Mouse (Mus musculus) small intestine, adult 2 months (tissue): ENCODE results near the gene Sult1a1. TPM values are rescaled to one million over a fixed set of nuclear protein-coding genes. Genes with fewer than 3 reads are reported as not detected.

Experiments used
- H3K27ac ChIP-seq: fragments of 200-500 bp; 2 replicates; pipeline ENCODE4 v1.5.1; 2012; ENCODE audit warnings: low read depth, low read length, control low read depth, inconsistent platforms; ENCODE audit not compliant: insufficient read depth
- H3K27me3 ChIP-seq: fragments of 200-500 bp; 2 replicates; pipeline ENCODE4 v1.6.1; 2012; ENCODE audit warnings: mild to moderate bottlenecking, moderate library complexity, low read length, inconsistent platforms; ENCODE audit not compliant: control insufficient read depth, insufficient read depth
- H3K36me3 ChIP-seq: fragments of 200-500 bp; 2 replicates; pipeline ENCODE4 v1.6.1; 2012; ENCODE audit warnings: mild to moderate bottlenecking, low read length, control low read depth, inconsistent platforms; ENCODE audit not compliant: control insufficient read depth, insufficient read depth
- H3K4me1 ChIP-seq: fragments of 200-500 bp; 2 replicates; pipeline ENCODE4 v1.6.1; 2012; ENCODE audit warnings: low read length, inconsistent platforms, mixed read lengths; ENCODE audit not compliant: control insufficient read depth, insufficient read depth, insufficient read length
- H3K4me3 ChIP-seq: fragments of 200-500 bp; 2 replicates; pipeline ENCODE4 v1.5.1; 2012; ENCODE audit warnings: low read depth, mild to moderate bottlenecking, control low read depth, inconsistent platforms, low read length, moderate library complexity
- CTCF ChIP-seq: fragments of 200-500 bp; IDR thresholded peaks from 2 replicates; pipeline ENCODE4 v1.5.1; 2012; ENCODE audit warnings: low read depth, mild to moderate bottlenecking, control low read depth, inconsistent platforms, low read length, moderate library complexity, mixed read lengths; ENCODE audit not compliant: insufficient replicate concordance, insufficient read length; ENCODE audit errors: extremely low read depth
- POLR2A ChIP-seq: fragments of 200-500 bp; IDR thresholded peaks from 2 replicates; pipeline ENCODE4 v1.6.1; 2012; ENCODE audit warnings: low read depth, mild to moderate bottlenecking, control low read depth, inconsistent platforms, low read length, moderate library complexity
- WGBS: fragments of 180-500 bp; shearing (Covaris S2); methylation state at CpG from one replicate; pipeline ENCODE4 v1.1.7; 2018; 5-methylcytosine and 5-hydroxymethylcytosine counted together
- polyA plus RNA-seq: library from polyadenylated mRNA; depleted of rRNA; stranded (reverse); fragments of >200 nt; gene quantifications from 2 replicates; pipeline ENCODE4 v1.2.3, GENCODE M21; 2012; rRNA removed

The Sult1a1 gene
- polyA plus RNA-seq, 1 experiment, result 7.4 TPM

- WGBS, result 86% methylated on average over 16 of the region's 16 CpGs
- Histone ChIP-seq H3K4me1 (peaks cover 8% of the 10 kb centered on the region; the same call in 1 of the 2 replicates), H3K27me3 (no peaks in the 10 kb centered on the region), H3K4me3 (peak overlapping the region; percentile 52), H3K36me3 (no peaks in the 10 kb centered on the region), H3K27ac (peak overlapping the region; percentile 64; the same call in 1 of the 2 replicates)
- TF ChIP-seq CTCF (no peak), POLR2A (0 out of 2 replicates have a peak, but pooled peaks have one; percentile 23)
Observed at GRCm38 (mm10) chr7:126624774-126625173, 51.5 kb downstream of the Sult1a1 start.

GRCm38 (mm10) chr7:126623381-126623780, 52.9 kb downstream of the Sult1a1 start:
- TF ChIP-seq POLR2A (no peak), CTCF (no peak)
- H3K27me3 ChIP-seq, result no peaks in the 10 kb centered on the region
- no peak overlapping the region for H3K27ac ChIP-seq
- WGBS, result 54% methylated on average over 1 of the region's 1 CpGs
- no peak overlapping the region for H3K4me3 ChIP-seq
- peaks cover 7% of the 10 kb centered on the region; the same call in 1 of the 2 replicates for H3K4me1 ChIP-seq
- no peaks in the 10 kb centered on the region for H3K36me3 ChIP-seq

Other genes starting within 250 kb of the Sult1a1 start
- gene Rabep2, start 247.7 kb downstream of the Sult1a1 start, polyA plus RNA-seq, result 9.9 and 20.3 TPM in 2 replicates
- 0.08 and 0.23 TPM in 2 replicates for gene Atp2a1, start 213.3 kb downstream of the Sult1a1 start, polyA plus RNA-seq
- gene Sh2b1, start 201.0 kb downstream of the Sult1a1 start, polyA plus RNA-seq, result 30.5 and 54.4 TPM in 2 replicates
- 83.1 and 121 TPM in 2 replicates for gene Tufm, start 189.1 kb downstream of the Sult1a1 start, polyA plus RNA-seq
- 143 and 301 TPM in 2 replicates for gene Atxn2l, start 173.0 kb downstream of the Sult1a1 start, polyA plus RNA-seq
- 37.3 and 79.1 TPM in 2 replicates for gene Eif3c, start 110.0 kb downstream of the Sult1a1 start, polyA plus RNA-seq
- gene Apobr, start 91.5 kb downstream of the Sult1a1 start, polyA plus RNA-seq, result 2.3 TPM in 2 replicates
- 24.9 and 55.7 TPM in 2 replicates for gene Cln3, start 90.6 kb downstream of the Sult1a1 start, polyA plus RNA-seq
- gene Il27, start 81.5 kb downstream of the Sult1a1 start, polyA plus RNA-seq, result 0.15 and 0.51 TPM in 2 replicates
- 32.5 and 97.9 TPM in 2 replicates for gene Nupr1, start 45.6 kb downstream of the Sult1a1 start, polyA plus RNA-seq
- gene Sgf29, start 27.1 kb downstream of the Sult1a1 start, polyA plus RNA-seq, result 16.7 and 23.9 TPM in 2 replicates
- 35.8 and 40.6 TPM in 2 replicates for gene Bola2, start 19.0 kb upstream of the Sult1a1 start, polyA plus RNA-seq
- gene Slx1b, start 19.4 kb upstream of the Sult1a1 start, polyA plus RNA-seq, result 7.9 and 16.0 TPM in 2 replicates
- 114 and 157 TPM in 2 replicates for gene Coro1a, start 31.4 kb upstream of the Sult1a1 start, polyA plus RNA-seq
- gene Mapk3, start 83.2 kb upstream of the Sult1a1 start, polyA plus RNA-seq, result 208 and 472 TPM in 2 replicates
- 5.0 and 24.4 TPM in 2 replicates for gene Gdpd3, start 89.9 kb upstream of the Sult1a1 start, polyA plus RNA-seq
- 153 and 244 TPM in 2 replicates for gene Ypel3, start 100.5 kb upstream of the Sult1a1 start, polyA plus RNA-seq
- gene Tbx6, start 105.1 kb upstream of the Sult1a1 start, polyA plus RNA-seq, result 1.4 and 2.4 TPM in 2 replicates
- gene Ppp4c, start 116.1 kb upstream of the Sult1a1 start, polyA plus RNA-seq, result 101 and 199 TPM in 2 replicates
- 2.2 and 4.1 TPM in 2 replicates for gene Fam57b, start 121.2 kb upstream of the Sult1a1 start, polyA plus RNA-seq
- gene 4930451I11Rik, start 155.2 kb upstream of the Sult1a1 start, polyA plus RNA-seq, result not detected in 2 replicates
- not detected in 2 replicates for gene Doc2a, start 171.0 kb upstream of the Sult1a1 start, polyA plus RNA-seq
- gene Hirip3, start 185.5 kb upstream of the Sult1a1 start, polyA plus RNA-seq, result 1.3 and 3.6 TPM in 2 replicates
- 16.5 and 42.8 TPM in 2 replicates for gene Ino80e, start 185.9 kb upstream of the Sult1a1 start, polyA plus RNA-seq
- 42.3 and 77.4 TPM in 2 replicates for gene Taok2, start 208.3 kb upstream of the Sult1a1 start, polyA plus RNA-seq
- gene Tmem219, start 246.5 kb upstream of the Sult1a1 start, polyA plus RNA-seq, result 51.5 and 143 TPM in 2 replicates